Mouse (Mus musculus): ENCODE measurements around the gene Mfsd10.

Mfsd10 gene

GRCm38 (mm10) chr5:34636481-34637287 is at the start of gene Mfsd10:
TSS of gene Mfsd10 (minus strand) at chr5:34637212.
- DNase-seq (ENCODE audit: low spot score in 2 of 2): peak; percentile 78 to 82

- no peak for DNase-seq (ENCODE audit: low spot score in 2 of 2)
Observed at GRCm38 (mm10) chr5:34670280-34670679, 33.3 kb upstream of the Mfsd10 start.

- DNase-seq (ENCODE audit: low spot score in 2 of 2): no peak
Observed at GRCm38 (mm10) chr5:34669493-34669892, 32.5 kb upstream of the Mfsd10 start.

- no peak for DNase-seq (ENCODE audit: low spot score in 2 of 2)
Observed at GRCm38 (mm10) chr5:34663231-34663630, 26.2 kb upstream of the Mfsd10 start.

GRCm38 (mm10) chr5:34661909-34662308 is 24.9 kb upstream of the Mfsd10 start:
- DNase-seq (ENCODE audit: low spot score in 2 of 2): no peak

GRCm38 (mm10) chr5:34660591-34661130 is 23.6 kb upstream of the Mfsd10 start:
- DNase-seq (ENCODE audit: low spot score in 2 of 2): no peak

- DNase-seq (ENCODE audit: low spot score in 2 of 2): peak; percentile 98 to 99
Observed at GRCm38 (mm10) chr5:34659686-34660590, 22.9 kb upstream of the Mfsd10 start, which contains the start of the genes Nop14 and Grk4. TSS of gene Nop14 (minus strand) at chr5:34660148. TSS of gene Grk4 (plus strand) at chr5:34660379.

GRCm38 (mm10) chr5:34657556-34657955 is 20.5 kb upstream of the Mfsd10 start:
- DNase-seq (ENCODE audit: low spot score in 2 of 2): no peak

GRCm38 (mm10) chr5:34654881-34655280 is 17.9 kb upstream of the Mfsd10 start:
- DNase-seq (ENCODE audit: low spot score in 2 of 2): no peak

GRCm38 (mm10) chr5:34652961-34653360 is 15.9 kb upstream of the Mfsd10 start:
- DNase-seq (ENCODE audit: low spot score in 2 of 2): no peak

GRCm38 (mm10) chr5:34647581-34647980 is 10.6 kb upstream of the Mfsd10 start:
- no peak for DNase-seq (ENCODE audit: low spot score in 2 of 2)

- DNase-seq (ENCODE audit: low spot score in 2 of 2): no peak
Observed at GRCm38 (mm10) chr5:34642932-34643331, 5.9 kb upstream of the Mfsd10 start.

GRCm38 (mm10) chr5:34641991-34642390 is 5.0 kb upstream of the Mfsd10 start:
- no peak for DNase-seq (ENCODE audit: low spot score in 2 of 2)

- no peak for DNase-seq (ENCODE audit: low spot score in 2 of 2)
Observed at GRCm38 (mm10) chr5:34637591-34638156, 662 bp upstream of the Mfsd10 start.

GRCm38 (mm10) chr5:34635665-34636192 is 1.3 kb downstream of the Mfsd10 start:
- no peak for DNase-seq (ENCODE audit: low spot score in 2 of 2)

- DNase-seq (ENCODE audit: low spot score in 2 of 2): no peak
Observed at GRCm38 (mm10) chr5:34634746-34635400, 2.1 kb downstream of the Mfsd10 start.

GRCm38 (mm10) chr5:34633641-34634040 is 3.4 kb downstream of the Mfsd10 start:
- no peak for DNase-seq (ENCODE audit: low spot score in 2 of 2)

GRCm38 (mm10) chr5:34632996-34633395 is 4.0 kb downstream of the Mfsd10 start:
- no peak for DNase-seq (ENCODE audit: low spot score in 2 of 2)

GRCm38 (mm10) chr5:34609966-34610365 is 27.0 kb downstream of the Mfsd10 start:
- DNase-seq (ENCODE audit: low spot score in 2 of 2): no peak

GRCm38 (mm10) chr5:34608226-34608625 is 28.8 kb downstream of the Mfsd10 start:
- DNase-seq (ENCODE audit: low spot score in 2 of 2): no peak

Data from urinary bladder, postnatal 4 days (tissue).